Mouse (Mus musculus) MEL-GATA-1-ER (cell line): ENCODE data around the gene Myo1g.

Experiments
- DNase-seq: peaks from one replicate; pipeline ENCODE4 v3.0.0-alpha.2; 2012; ENCODE audit warnings: low read depth; ENCODE audit errors: extremely low read depth

The Myo1g gene

GRCm38 (mm10) chr11:6520507-6521173 lies at the start of gene Myo1g:
Myo1g (minus strand) TSS chr11:6520965.
- DNase-seq: peak; percentile 64

- DNase-seq: no peak
These were observed 48.6 kb upstream of the Myo1g start for GRCm38 (mm10) chr11:6569410-6569777.

- DNase-seq: no peak
These were observed 48.0 kb upstream of the Myo1g start for GRCm38 (mm10) chr11:6568584-6569409.

- peak; percentile 79 for DNase-seq
These were observed 47.2 kb upstream of the Myo1g start for GRCm38 (mm10) chr11:6567951-6568350.

GRCm38 (mm10) chr11:6566496-6566895 lies 45.7 kb upstream of the Myo1g start:
- no peak for DNase-seq

GRCm38 (mm10) chr11:6563201-6563600 lies 42.4 kb upstream of the Myo1g start:
- no peak for DNase-seq

GRCm38 (mm10) chr11:6562359-6562758 lies 41.6 kb upstream of the Myo1g start:
- DNase-seq: no peak

- no peak for DNase-seq
These were observed 40.7 kb upstream of the Myo1g start for GRCm38 (mm10) chr11:6561474-6561873.

- DNase-seq: peak; percentile 68
These were observed 40.0 kb upstream of the Myo1g start for GRCm38 (mm10) chr11:6560655-6561360.

- DNase-seq: no peak
These were observed 39.2 kb upstream of the Myo1g start for GRCm38 (mm10) chr11:6559996-6560395.

GRCm38 (mm10) chr11:6558234-6558633 lies 37.5 kb upstream of the Myo1g start:
- DNase-seq: no peak

- no peak for DNase-seq
These were observed 29.4 kb upstream of the Myo1g start for GRCm38 (mm10) chr11:6550201-6550600.

- DNase-seq: no peak
These were observed 29.0 kb upstream of the Myo1g start for GRCm38 (mm10) chr11:6549770-6550169.

GRCm38 (mm10) chr11:6547696-6548325 lies 27.0 kb upstream of the Myo1g start:
- no peak for DNase-seq

GRCm38 (mm10) chr11:6547037-6547680 lies 26.4 kb upstream of the Myo1g start:
- DNase-seq: no peak

GRCm38 (mm10) chr11:6546205-6547013 lies 25.6 kb upstream of the Myo1g start, which contains the start of gene Ccm2:
Ccm2 (plus strand) TSS chr11:6546887.
- DNase-seq: peak; percentile 86

GRCm38 (mm10) chr11:6545857-6546192 lies 25.1 kb upstream of the Myo1g start:
- DNase-seq: no peak

- DNase-seq: no peak
These were observed 24.6 kb upstream of the Myo1g start for GRCm38 (mm10) chr11:6545186-6545856.

GRCm38 (mm10) chr11:6544683-6545082 lies 23.9 kb upstream of the Myo1g start:
- no peak for DNase-seq

- DNase-seq: no peak
These were observed 10.0 kb upstream of the Myo1g start for GRCm38 (mm10) chr11:6530746-6531145.
